Mouse (Mus musculus) erythroblast, embryonic 14.5 days (primary cell): Measurements from ENCODE around the gene Mesp2. TPM values are rescaled to one million over a fixed set of nuclear protein-coding genes. Genes with fewer than 3 reads are reported as not detected.

Experiments
- H3K27me3 ChIP-seq: 2 replicates; pipeline ENCODE4 v1.6.1; 2012; ENCODE audit warnings: inconsistent platforms; ENCODE audit not compliant: control insufficient read depth
- H3K36me3 ChIP-seq: 2 replicates; pipeline ENCODE4 v1.6.1; 2012; ENCODE audit warnings: mild to moderate bottlenecking, inconsistent platforms; ENCODE audit not compliant: control insufficient read depth
- H3K4me1 ChIP-seq: 2 replicates; pipeline ENCODE4 v1.6.1; 2012; ENCODE audit warnings: inconsistent platforms; ENCODE audit not compliant: control insufficient read depth
- H3K4me3 ChIP-seq: replicated peaks from 2 replicates; pipeline ENCODE3; 2012; ENCODE audit warnings: moderate library complexity, mild to moderate bottlenecking, inconsistent platforms
- H3K9me3 ChIP-seq: 2 replicates; pipeline ENCODE4 v1.6.1; 2012; ENCODE audit warnings: low read length, inconsistent platforms, mixed read lengths; ENCODE audit not compliant: control insufficient read depth
- GATA1 ChIP-seq: IDR thresholded peaks from 2 replicates; pipeline ENCODE4 v1.6.1; 2012; ENCODE audit warnings: low read length, inconsistent platforms, mixed read lengths
- TAL1 ChIP-seq: IDR thresholded peaks from 3 replicates; pipeline ENCODE4 v1.6.1; 2012; ENCODE audit warnings: low read length, inconsistent platforms, mixed read lengths
- polyA plus RNA-seq: library from polyadenylated mRNA; stranded (reverse); fragments of >175 nt; gene quantifications from 2 replicates; pipeline ENCODE4 v1.2.3, GENCODE M21; 2012

Gene Mesp2
- polyA plus RNA-seq, 1 experiment: not detected

DNA sequence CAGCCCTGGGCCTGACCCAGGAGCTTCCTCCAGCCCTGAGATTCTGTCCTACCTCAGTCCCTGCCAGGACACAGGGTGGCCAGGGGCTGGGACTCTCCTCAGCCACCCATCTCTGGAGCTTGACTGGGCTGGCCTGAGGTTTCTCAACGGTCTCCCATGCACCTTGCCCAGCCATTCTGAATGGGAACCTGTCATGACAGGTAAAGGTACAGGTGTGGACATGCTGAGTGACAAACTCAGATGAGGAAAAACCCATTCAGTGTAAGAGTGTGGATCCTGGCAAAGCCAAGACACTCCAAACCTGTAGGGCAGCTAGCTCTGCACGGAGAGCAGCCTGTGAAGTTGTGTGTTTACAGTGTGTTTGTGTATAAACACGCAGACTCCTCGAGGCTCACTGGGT, 10.2 kb upstream of the Mesp2 start:
- Histone ChIP-seq H3K4me3 (no peak overlapping the region), H3K36me3 (no peaks in the 10 kb centered on the region), H3K9me3 (no peaks in the 10 kb centered on the region), H3K27me3 (no peaks in the 10 kb centered on the region), H3K4me1 (no peaks in the 10 kb centered on the region)
- TF ChIP-seq TAL1: no peak
- TF ChIP-seq GATA1: no peak

DNA sequence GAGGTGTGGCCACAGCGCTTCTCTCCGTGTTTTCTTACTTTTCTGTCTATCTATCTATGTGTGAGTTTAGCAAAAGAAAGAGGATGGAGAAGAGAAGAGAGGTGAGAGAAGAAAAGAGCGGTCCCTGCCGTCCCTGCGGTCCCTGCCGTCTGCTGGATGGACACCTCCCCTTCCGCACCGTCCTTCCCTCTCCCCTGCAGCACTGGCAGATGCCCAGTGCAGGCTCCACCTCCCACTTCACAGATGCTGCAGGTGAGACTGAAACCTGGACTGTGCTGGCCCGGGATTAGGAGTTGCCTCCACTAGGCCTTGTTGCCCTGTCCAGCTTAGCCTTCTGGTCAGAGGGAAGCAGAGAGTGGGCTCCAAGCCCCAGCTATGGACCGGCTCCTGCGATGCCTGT, 9.1 kb upstream of the Mesp2 start:
- no peaks in the 10 kb centered on the region for H3K4me1 ChIP-seq
- H3K36me3 ChIP-seq: no peaks in the 10 kb centered on the region
- no peak for TF ChIP-seq TAL1
- no peak for TF ChIP-seq GATA1
- H3K27me3 ChIP-seq: no peaks in the 10 kb centered on the region
- no peak overlapping the region for H3K4me3 ChIP-seq
- no peaks in the 10 kb centered on the region for H3K9me3 ChIP-seq

DNA sequence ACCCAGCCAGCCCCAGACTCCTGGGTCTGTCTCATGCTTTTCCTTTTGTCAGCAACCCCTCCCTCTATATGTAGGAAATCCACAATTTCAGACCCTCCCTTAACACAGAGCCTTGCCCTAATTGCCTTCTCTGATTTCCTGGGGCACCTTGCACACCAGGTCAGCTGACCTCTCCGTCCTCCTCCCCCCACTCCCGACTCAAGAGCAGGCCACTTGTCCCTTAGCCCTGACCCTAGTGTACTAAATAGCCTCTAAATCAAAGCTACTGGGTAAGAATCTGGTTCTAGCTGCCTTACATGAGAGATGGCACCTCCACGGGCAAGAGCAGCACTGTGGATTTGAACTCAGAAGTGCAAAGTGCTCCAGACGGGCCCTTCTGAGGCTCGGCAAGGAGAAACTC, 8.5 kb upstream of the Mesp2 start:
- Histone ChIP-seq H3K9me3 (no peaks in the 10 kb centered on the region), H3K4me1 (no peaks in the 10 kb centered on the region), H3K4me3 (no peak overlapping the region), H3K27me3 (no peaks in the 10 kb centered on the region), H3K36me3 (no peaks in the 10 kb centered on the region)
- TF ChIP-seq TAL1 (no peak), GATA1 (no peak)

DNA sequence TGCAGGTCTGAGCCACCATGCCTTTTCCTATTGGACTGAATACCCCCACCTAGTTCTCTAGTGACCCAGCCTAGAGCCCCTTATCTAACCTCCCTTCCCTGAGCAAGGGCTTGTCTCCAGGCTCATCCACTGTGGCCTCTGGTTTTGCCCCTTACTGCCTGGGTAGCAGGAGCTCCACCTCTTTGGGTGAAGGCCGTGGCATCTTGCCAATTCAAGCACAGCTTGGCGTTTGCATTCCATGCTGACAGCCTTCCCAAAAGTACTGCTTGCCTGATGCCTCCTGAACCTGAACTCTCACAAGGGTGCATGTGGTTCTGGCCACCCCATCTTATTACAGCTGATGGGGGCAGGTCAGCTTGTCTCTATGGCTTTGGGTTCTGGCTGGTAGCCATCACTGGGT, 6.6 kb upstream of the Mesp2 start:
- H3K4me3 ChIP-seq: no peak overlapping the region
- H3K4me1 ChIP-seq: no peaks in the 10 kb centered on the region
- no peaks in the 10 kb centered on the region for H3K9me3 ChIP-seq
- H3K36me3 ChIP-seq: no peaks in the 10 kb centered on the region
- TF ChIP-seq GATA1 (no peak), TAL1 (no peak)
- H3K27me3 ChIP-seq: no peaks in the 10 kb centered on the region

DNA sequence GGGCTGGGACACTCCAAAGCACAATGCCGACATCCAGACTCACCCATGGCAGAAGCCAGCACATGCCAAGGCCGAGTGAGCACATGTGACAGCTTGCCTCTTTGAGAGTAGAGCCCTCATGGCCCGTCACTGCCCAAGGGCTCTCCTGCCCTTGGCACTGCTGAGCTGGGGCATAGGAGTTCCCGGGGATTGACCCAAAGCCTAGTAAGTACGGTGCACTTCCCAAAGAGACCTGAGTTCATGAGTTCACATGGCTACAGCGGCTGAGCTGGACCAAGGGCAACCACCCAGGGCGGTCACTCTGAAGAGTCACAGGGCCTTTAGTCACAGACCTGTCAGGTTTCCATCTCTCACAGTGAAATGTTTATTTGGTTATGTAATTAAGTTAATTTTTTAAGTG, 2.0 kb upstream of the Mesp2 start:
- TF ChIP-seq TAL1 (no peak), GATA1 (no peak)
- Histone ChIP-seq H3K4me3 (no peak overlapping the region), H3K27me3 (peaks cover 15% of the 10 kb centered on the region), H3K36me3 (no peaks in the 10 kb centered on the region), H3K4me1 (peaks cover 8% of the 10 kb centered on the region), H3K9me3 (no peaks in the 10 kb centered on the region)

DNA sequence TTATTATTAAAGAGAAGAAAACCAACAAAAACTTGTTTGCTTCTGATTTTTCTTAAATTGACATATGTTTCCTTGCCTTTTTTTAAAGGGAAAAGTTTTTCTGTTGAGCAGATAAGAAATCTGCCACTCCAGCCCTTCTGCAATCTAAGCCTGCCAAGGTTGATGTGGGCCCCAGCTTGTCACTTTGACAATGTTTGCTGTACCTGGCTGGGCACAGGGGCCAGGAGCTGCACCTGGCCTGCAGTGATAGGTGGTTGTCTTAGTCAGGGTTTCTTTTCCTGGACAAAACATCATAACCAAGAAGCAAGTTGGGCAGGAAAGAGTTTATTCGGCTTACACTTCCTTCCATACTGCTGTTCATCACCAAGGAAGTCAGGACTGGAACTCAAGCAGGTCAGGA, 2.9 kb downstream of the Mesp2 start:
- peaks cover 8% of the 10 kb centered on the region for H3K4me1 ChIP-seq
- no peaks in the 10 kb centered on the region for H3K36me3 ChIP-seq
- peaks cover 17% of the 10 kb centered on the region for H3K27me3 ChIP-seq

DNA sequence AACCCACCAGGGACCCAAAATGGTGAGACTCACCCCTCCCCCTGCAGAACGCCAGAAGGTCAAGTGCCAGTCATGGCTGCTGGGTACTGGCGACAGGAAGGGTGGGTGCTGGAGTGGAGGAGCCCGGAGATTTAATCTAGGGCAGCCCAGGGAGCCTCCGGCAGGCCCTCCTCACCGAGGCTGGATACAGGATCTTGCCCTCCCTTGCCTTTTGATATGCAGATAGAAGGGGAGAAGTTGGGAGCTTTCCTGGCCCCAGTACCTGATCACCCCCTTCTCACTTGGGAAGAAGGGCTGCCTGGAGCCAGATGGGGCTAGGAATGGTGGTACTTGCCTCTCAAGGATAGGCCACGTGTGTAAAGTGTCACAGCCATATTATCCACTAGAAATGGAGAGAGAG, 7.8 kb downstream of the Mesp2 start:
- no peaks in the 10 kb centered on the region for H3K9me3 ChIP-seq
- 0 out of 2 replicates have a peak, but pooled peaks cover 3% of the 10 kb centered on the region for H3K27me3 ChIP-seq
- no peak overlapping the region for H3K4me3 ChIP-seq
- TF ChIP-seq GATA1 (no peak), TAL1 (no peak)
- peaks cover 3% of the 10 kb centered on the region; the same call in 1 of the 2 replicates for H3K4me1 ChIP-seq
- no peaks in the 10 kb centered on the region for H3K36me3 ChIP-seq

More for the DNA sequence above, 2.9 kb downstream of the Mesp2 start:
- Histone ChIP-seq H3K9me3 (no peaks in the 10 kb centered on the region), H3K4me3 (no peak overlapping the region)
- TF ChIP-seq GATA1 (no peak), TAL1 (no peak)

DNA sequence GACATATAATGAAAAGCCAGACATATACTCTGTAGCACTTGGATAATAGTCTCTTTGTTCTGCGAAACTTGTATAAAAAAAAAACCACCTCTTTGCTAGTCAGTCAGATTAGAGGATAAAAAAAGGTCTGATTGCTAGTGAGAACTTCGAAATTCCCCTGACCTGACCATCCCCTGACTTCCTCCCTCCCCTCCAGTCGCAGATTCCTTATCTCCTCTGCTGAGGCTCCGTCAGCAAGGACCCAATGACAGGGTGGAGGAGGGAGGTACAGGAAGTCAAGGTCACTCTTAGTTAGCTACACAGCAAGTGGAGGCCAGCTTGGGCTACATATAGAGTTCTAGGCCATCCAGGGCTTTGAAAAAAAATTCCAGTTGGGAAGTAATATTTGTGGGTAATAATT, 9.0 kb downstream of the Mesp2 start:
- Histone ChIP-seq H3K9me3 (no peaks in the 10 kb centered on the region), H3K4me1 (peaks cover 3% of the 10 kb centered on the region; the same call in 1 of the 2 replicates), H3K27me3 (0 out of 2 replicates have a peak, but pooled peaks cover 3% of the 10 kb centered on the region), H3K4me3 (no peak overlapping the region), H3K36me3 (no peaks in the 10 kb centered on the region)
- TF ChIP-seq GATA1: no peak

DNA sequence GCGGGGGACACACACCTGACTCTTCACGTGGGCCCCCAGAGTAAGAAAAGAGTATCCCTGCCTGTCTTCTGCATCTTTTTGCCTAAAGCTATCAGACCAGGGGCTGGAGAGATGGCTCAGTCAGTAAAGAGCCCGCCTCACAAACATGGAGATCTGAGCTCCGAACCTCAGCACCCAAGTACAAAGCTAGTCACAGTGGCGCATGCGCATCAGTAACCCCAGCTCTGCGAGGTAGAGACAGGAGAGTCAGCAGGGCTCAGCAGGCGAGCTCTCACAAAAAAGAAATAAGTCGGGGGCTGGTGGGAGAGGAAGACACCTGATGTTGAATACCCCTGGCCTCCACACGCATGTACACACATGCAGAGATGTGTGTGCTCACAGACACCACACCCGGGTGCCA, 9.5 kb downstream of the Mesp2 start:
- Histone ChIP-seq H3K27me3 (0 out of 2 replicates have a peak, but pooled peaks cover 3% of the 10 kb centered on the region), H3K36me3 (no peaks in the 10 kb centered on the region), H3K9me3 (no peaks in the 10 kb centered on the region), H3K4me3 (no peak overlapping the region), H3K4me1 (peaks cover 3% of the 10 kb centered on the region; the same call in 1 of the 2 replicates)
- TF ChIP-seq TAL1 (no peak), GATA1 (no peak)

DNA sequence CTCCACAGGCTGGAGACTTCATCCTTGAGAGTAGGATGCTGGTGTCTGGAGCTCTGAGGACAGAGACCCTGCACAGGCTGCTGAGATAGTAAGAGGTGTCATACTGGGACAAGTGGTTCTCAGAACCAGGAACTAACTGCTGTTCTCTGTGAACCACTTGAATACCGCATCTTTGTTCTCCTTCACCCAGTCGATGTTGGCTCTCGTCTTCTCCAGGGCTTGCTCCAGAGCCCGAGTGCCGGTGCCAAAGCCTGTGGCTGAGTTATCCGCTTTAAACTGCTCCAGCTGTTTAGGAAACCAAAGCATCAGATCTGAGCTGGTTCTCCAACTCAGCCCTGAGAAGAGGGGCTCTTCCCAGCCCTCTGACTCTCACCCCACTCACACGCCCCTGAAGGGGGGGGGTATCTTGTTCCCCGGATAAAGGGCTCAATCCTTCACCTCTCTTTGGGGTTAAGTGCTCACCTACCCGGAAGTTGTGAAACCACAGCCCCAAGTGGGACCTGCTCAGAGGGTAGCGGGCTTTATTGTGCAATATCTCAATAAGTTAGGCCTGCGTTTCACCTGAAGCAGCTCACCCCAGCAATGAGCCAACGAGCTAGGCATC, 11.7 kb downstream of the Mesp2 start:
- peaks cover 3% of the 10 kb centered on the region; the same call in 1 of the 2 replicates for H3K4me1 ChIP-seq
- 0 out of 2 replicates have a peak, but pooled peaks cover 3% of the 10 kb centered on the region for H3K27me3 ChIP-seq
- TF ChIP-seq GATA1 (no peak), TAL1 (no peak)
- H3K36me3 ChIP-seq: peaks cover 5% of the 10 kb centered on the region; the same call in 1 of the 2 replicates
- H3K9me3 ChIP-seq: no peaks in the 10 kb centered on the region
- no peak overlapping the region for H3K4me3 ChIP-seq
